Mouse (Mus musculus) testis, adult 2 months (tissue): ENCODE data around the gene Gucy1a1.

Source experiments
- CTCF ChIP-seq: fragments of 200-500 bp; IDR thresholded peaks from 2 replicates; pipeline ENCODE4 v1.5.1; 2012; ENCODE audit warnings: low read depth, mild to moderate bottlenecking, inconsistent platforms, low read length, moderate library complexity; ENCODE audit not compliant: control insufficient read depth, insufficient read depth, insufficient replicate concordance
- POLR2A ChIP-seq: fragments of 200-500 bp; IDR thresholded peaks from 2 replicates; pipeline ENCODE4 v1.6.1; 2012; ENCODE audit warnings: low read depth, mild to moderate bottlenecking, inconsistent platforms, low read length, moderate library complexity; ENCODE audit not compliant: control insufficient read depth

DNA sequence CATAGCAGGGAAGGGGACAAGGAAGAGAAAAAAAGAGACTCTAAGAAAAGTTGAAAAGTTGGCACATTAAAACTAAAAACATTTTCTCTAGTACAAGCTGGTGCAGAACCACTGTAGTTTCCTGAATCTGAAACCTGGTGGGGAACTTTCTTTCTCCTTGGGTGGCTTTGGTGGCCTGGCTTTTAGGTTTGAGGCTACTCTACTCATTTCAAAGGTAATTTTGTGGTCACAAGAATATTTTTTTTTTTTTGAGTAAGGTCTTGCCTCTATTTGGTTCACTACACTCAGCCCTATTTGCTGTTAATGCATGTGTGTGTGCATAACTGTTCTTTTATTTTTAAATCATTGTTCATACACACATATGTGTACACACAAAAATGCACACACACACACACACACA, 389 bp upstream of the Gucy1a1 start:
- TF ChIP-seq CTCF (no peak), POLR2A (no peak)
